Mouse (Mus musculus): ENCODE results near the gene Pacrg. TPM values are rescaled to one million over a fixed set of nuclear protein-coding genes. Genes with fewer than 3 reads are reported as not detected.

Pacrg gene
- polyA plus RNA-seq, 1 experiment: 21.0 TPM

GRCm38 (mm10) chr17:10635046-10635445 lies 205.1 kb downstream of the Pacrg start:
- TF ChIP-seq CTCF (IDR thresholded peaks at IDR 0.05; ENCODE audit: extremely low read depth, insufficient read depth, low read length): no peak
- TF ChIP-seq POLR2A (IDR thresholded peaks at IDR 0.05; ENCODE audit: extremely low read depth, insufficient read depth, low read length): no peak
- no peaks in the 10 kb centered on the region for H3K4me1 ChIP-seq (ENCODE audit: control insufficient read depth, insufficient read depth, low read length)

GRCm38 (mm10) chr17:10633769-10634168 lies 206.3 kb downstream of the Pacrg start:
- no peak for TF ChIP-seq POLR2A (IDR thresholded peaks at IDR 0.05; ENCODE audit: extremely low read depth, insufficient read depth, low read length)
- TF ChIP-seq CTCF (IDR thresholded peaks at IDR 0.05; ENCODE audit: extremely low read depth, insufficient read depth, low read length): no peak
- Histone ChIP-seq H3K27ac (ENCODE audit: insufficient read depth, low read length) (no peak overlapping the region), H3K4me1 (ENCODE audit: control insufficient read depth, insufficient read depth, low read length) (no peaks in the 10 kb centered on the region), H3K4me3 (ENCODE audit: insufficient read depth, low read length) (no peak overlapping the region)

More at GRCm38 (mm10) chr17:10635046-10635445, 205.1 kb downstream of the Pacrg start:
- H3K4me3 ChIP-seq (ENCODE audit: insufficient read depth, low read length): no peak overlapping the region
- no peak overlapping the region for H3K27ac ChIP-seq (ENCODE audit: insufficient read depth, low read length)

- no peaks in the 10 kb centered on the region for H3K4me1 ChIP-seq (ENCODE audit: control insufficient read depth, insufficient read depth, low read length)
- H3K27ac ChIP-seq (ENCODE audit: insufficient read depth, low read length): no peak overlapping the region
- no peak for TF ChIP-seq CTCF (IDR thresholded peaks at IDR 0.05; ENCODE audit: extremely low read depth, insufficient read depth, low read length)
- TF ChIP-seq POLR2A (IDR thresholded peaks at IDR 0.05; ENCODE audit: extremely low read depth, insufficient read depth, low read length): no peak
- H3K4me3 ChIP-seq (ENCODE audit: insufficient read depth, low read length): no peak overlapping the region
Measured at GRCm38 (mm10) chr17:10628240-10628639, 211.9 kb downstream of the Pacrg start.

- H3K4me1 ChIP-seq (ENCODE audit: control insufficient read depth, insufficient read depth, low read length): no peaks in the 10 kb centered on the region
- TF ChIP-seq POLR2A (IDR thresholded peaks at IDR 0.05; ENCODE audit: extremely low read depth, insufficient read depth, low read length): no peak
- TF ChIP-seq CTCF (IDR thresholded peaks at IDR 0.05; ENCODE audit: extremely low read depth, insufficient read depth, low read length): no peak
- no peak overlapping the region for H3K4me3 ChIP-seq (ENCODE audit: insufficient read depth, low read length)
- H3K27ac ChIP-seq (ENCODE audit: insufficient read depth, low read length): no peak overlapping the region
Measured at GRCm38 (mm10) chr17:10627476-10627875, 212.6 kb downstream of the Pacrg start.

- Histone ChIP-seq H3K4me3 (ENCODE audit: insufficient read depth, low read length) (no peak overlapping the region), H3K27ac (ENCODE audit: insufficient read depth, low read length) (no peak overlapping the region), H3K4me1 (ENCODE audit: control insufficient read depth, insufficient read depth, low read length) (no peaks in the 10 kb centered on the region)
- no peak for TF ChIP-seq CTCF (IDR thresholded peaks at IDR 0.05; ENCODE audit: extremely low read depth, insufficient read depth, low read length)
- no peak for TF ChIP-seq POLR2A (IDR thresholded peaks at IDR 0.05; ENCODE audit: extremely low read depth, insufficient read depth, low read length)
Measured at GRCm38 (mm10) chr17:10626299-10627095, 213.6 kb downstream of the Pacrg start.

- TF ChIP-seq CTCF (IDR thresholded peaks at IDR 0.05; ENCODE audit: extremely low read depth, insufficient read depth, low read length) (no peak), POLR2A (IDR thresholded peaks at IDR 0.05; ENCODE audit: extremely low read depth, insufficient read depth, low read length) (no peak)
- Histone ChIP-seq H3K27ac (ENCODE audit: insufficient read depth, low read length) (no peak overlapping the region), H3K4me3 (ENCODE audit: insufficient read depth, low read length) (no peak overlapping the region), H3K4me1 (ENCODE audit: control insufficient read depth, insufficient read depth, low read length) (peaks cover 2% of the 10 kb centered on the region)
Measured at GRCm38 (mm10) chr17:10624699-10625424, 215.2 kb downstream of the Pacrg start.

- Histone ChIP-seq H3K27ac (ENCODE audit: insufficient read depth, low read length) (no peak overlapping the region), H3K4me3 (ENCODE audit: insufficient read depth, low read length) (no peak overlapping the region), H3K4me1 (ENCODE audit: control insufficient read depth, insufficient read depth, low read length) (peaks cover 2% of the 10 kb centered on the region)
- TF ChIP-seq CTCF (IDR thresholded peaks at IDR 0.05; ENCODE audit: extremely low read depth, insufficient read depth, low read length) (no peak), POLR2A (IDR thresholded peaks at IDR 0.05; ENCODE audit: extremely low read depth, insufficient read depth, low read length) (no peak)
Measured at GRCm38 (mm10) chr17:10620621-10621020, 219.5 kb downstream of the Pacrg start.

- Histone ChIP-seq H3K4me3 (ENCODE audit: insufficient read depth, low read length) (no peak overlapping the region), H3K27ac (ENCODE audit: insufficient read depth, low read length) (no peak overlapping the region), H3K4me1 (ENCODE audit: control insufficient read depth, insufficient read depth, low read length) (peaks cover 2% of the 10 kb centered on the region)
- TF ChIP-seq CTCF (IDR thresholded peaks at IDR 0.05; ENCODE audit: extremely low read depth, insufficient read depth, low read length) (no peak), POLR2A (IDR thresholded peaks at IDR 0.05; ENCODE audit: extremely low read depth, insufficient read depth, low read length) (no peak)
Measured at GRCm38 (mm10) chr17:10619881-10620280, 220.2 kb downstream of the Pacrg start.

- Histone ChIP-seq H3K4me1 (ENCODE audit: control insufficient read depth, insufficient read depth, low read length) (peaks cover 2% of the 10 kb centered on the region), H3K4me3 (ENCODE audit: insufficient read depth, low read length) (no peak overlapping the region), H3K27ac (ENCODE audit: insufficient read depth, low read length) (no peak overlapping the region)
- TF ChIP-seq CTCF (IDR thresholded peaks at IDR 0.05; ENCODE audit: extremely low read depth, insufficient read depth, low read length) (no peak), POLR2A (IDR thresholded peaks at IDR 0.05; ENCODE audit: extremely low read depth, insufficient read depth, low read length) (no peak)
Measured at GRCm38 (mm10) chr17:10617656-10618055, 222.5 kb downstream of the Pacrg start.
